Mouse (Mus musculus) G1E (cell line): ENCODE data around the gene Frmd6. TPM values are rescaled to one million over a fixed set of nuclear protein-coding genes. Genes with fewer than 3 reads are reported as not detected.

Source experiments
- ATAC-seq: 2 replicates; pipeline ENCODE4 v1.8.0; 2016; ENCODE audit warnings: mild to moderate bottlenecking; ENCODE audit not compliant: insufficient number of reproducible peaks, poor library complexity, low FRiP score, severe bottlenecking; ENCODE audit errors: extremely low read depth
- DNase-seq: peaks from one replicate; pipeline ENCODE4 v3.0.0; 2012; ENCODE audit warnings: low spot score
- H3K27me3 ChIP-seq: 2 replicates; pipeline ENCODE4 v1.6.1; 2012; ENCODE audit warnings: mild to moderate bottlenecking, low read length, inconsistent platforms; ENCODE audit not compliant: insufficient read depth
- H3K36me3 ChIP-seq: replicated peaks from 2 replicates; pipeline ENCODE3; 2012; ENCODE audit warnings: mild to moderate bottlenecking, inconsistent platforms
- H3K4me1 ChIP-seq: 2 replicates; pipeline ENCODE4 v1.6.1; 2012; ENCODE audit warnings: low read depth, low read length, inconsistent platforms, mixed read lengths; ENCODE audit not compliant: insufficient read depth
- H3K4me3 ChIP-seq: 2 replicates; pipeline ENCODE4 v1.5.1; 2012; ENCODE audit warnings: low read depth, mild to moderate bottlenecking, inconsistent platforms, low read length, moderate library complexity, mixed read lengths
- H3K9me3 ChIP-seq: replicated peaks from 2 replicates; pipeline ENCODE4 v1.6.1; 2012; ENCODE audit warnings: inconsistent platforms
- CTCF ChIP-seq: IDR thresholded peaks from 2 replicates; pipeline ENCODE4 v1.5.1; 2012; ENCODE audit warnings: low read depth, low read length, inconsistent platforms, mixed read lengths
- GATA1 ChIP-seq: IDR thresholded peaks from 2 replicates; pipeline ENCODE4 v1.6.1; 2012; ENCODE audit warnings: borderline replicate concordance, low read length, inconsistent platforms, mixed read lengths
- GATA2 ChIP-seq: IDR thresholded peaks from 2 replicates; pipeline ENCODE4 v1.6.1; 2012; ENCODE audit warnings: low read depth, low read length, inconsistent platforms, borderline replicate concordance
- POLR2AphosphoS5 ChIP-seq: IDR thresholded peaks from 2 replicates; pipeline ENCODE4 v1.6.1; 2012; ENCODE audit warnings: low read depth, low read length, inconsistent platforms; ENCODE audit not compliant: insufficient replicate concordance
- TAL1 ChIP-seq: conservative IDR thresholded peaks from 2 replicates; pipeline ENCODE4 v1.6.1; 2012; ENCODE audit warnings: low read depth, low read length, inconsistent platforms, mixed read lengths
- polyA plus RNA-seq: library from polyadenylated mRNA; stranded (reverse); fragments of >175 nt; gene quantifications from 2 replicates; pipeline ENCODE4 v1.2.3, GENCODE M21; 2012
- total RNA-seq, 2 experiments: library from RNA; stranded (forward) in 1 of 2; stranded (reverse) in 1 of 2; fragments of 200-1000 nt in 1 of 2; fragments of >200 nt in 1 of 2; fragmentation: Nextera tagmentation in 1 of 2; gene quantifications; 2 replicates each; pipeline ENCODE4 v1.2.3; 2014 to 2017

Frmd6 gene
- total and polyA plus RNA-seq, 3 experiments, result 6.0 to 14.8 (median 9.0) TPM

- no peaks in the 10 kb centered on the region for H3K36me3 ChIP-seq
- ATAC-seq (no peak), DNase-seq (no peak)
- no peak overlapping the region for H3K4me3 ChIP-seq
- TF ChIP-seq GATA2 (no peak), GATA1 (no peak), TAL1 (no peak), CTCF (no peak), POLR2AphosphoS5 (no peak)
- H3K9me3 ChIP-seq, result no peaks in the 10 kb centered on the region
- H3K27me3 ChIP-seq, result peaks cover 18% of the 10 kb centered on the region
- no peaks in the 10 kb centered on the region for H3K4me1 ChIP-seq
Observed at GRCm38 (mm10) chr12:70794543-70795388, 30.5 kb upstream of the Frmd6 start.

GRCm38 (mm10) chr12:70795389-70795711, 30.0 kb upstream of the Frmd6 start:
- no peaks in the 10 kb centered on the region for H3K36me3 ChIP-seq
- no peak for ATAC-seq
- TF ChIP-seq GATA2, result no peak
- no peak for TF ChIP-seq TAL1
- TF ChIP-seq CTCF, result no peak
- TF ChIP-seq GATA1, result no peak
- no peak for TF ChIP-seq POLR2AphosphoS5
- H3K9me3 ChIP-seq, result no peaks in the 10 kb centered on the region
- no peak overlapping the region for H3K4me3 ChIP-seq
- no peak for DNase-seq
- peaks cover 22% of the 10 kb centered on the region for H3K27me3 ChIP-seq
- H3K4me1 ChIP-seq, result no peaks in the 10 kb centered on the region

DNA sequence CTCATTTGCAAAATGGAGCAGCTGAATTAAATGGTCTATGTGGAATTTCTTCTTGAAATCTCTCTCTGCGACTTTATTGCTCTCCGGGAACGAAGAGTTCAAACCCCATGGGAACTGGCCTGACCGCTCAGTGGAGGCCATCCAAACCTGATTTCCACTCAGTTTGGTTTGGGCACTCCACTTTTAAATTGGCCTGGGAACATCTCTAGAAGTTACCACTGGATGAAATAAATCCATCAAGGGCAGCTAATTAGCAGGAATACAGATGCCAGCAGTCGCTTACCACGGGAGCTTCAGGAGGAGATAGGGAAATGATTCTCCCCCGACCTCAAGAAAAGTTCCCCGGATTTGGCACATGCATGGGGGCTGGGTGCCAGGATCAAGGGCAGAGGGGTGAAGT, 26.8 kb upstream of the Frmd6 start:
- ATAC-seq, result no peak
- no peak for TF ChIP-seq GATA2
- TF ChIP-seq GATA1, result no peak
- no peak for TF ChIP-seq POLR2AphosphoS5
- no peak for TF ChIP-seq CTCF
- no peak for TF ChIP-seq TAL1
- Histone ChIP-seq H3K4me1 (no peaks in the 10 kb centered on the region), H3K36me3 (no peaks in the 10 kb centered on the region), H3K4me3 (no peak overlapping the region), H3K9me3 (no peaks in the 10 kb centered on the region), H3K27me3 (peaks cover 20% of the 10 kb centered on the region)
- no peak for DNase-seq

GRCm38 (mm10) chr12:70799231-70800002, 25.9 kb upstream of the Frmd6 start:
- Histone ChIP-seq H3K4me3 (no peak overlapping the region), H3K9me3 (no peaks in the 10 kb centered on the region), H3K4me1 (no peaks in the 10 kb centered on the region), H3K27me3 (peaks cover 20% of the 10 kb centered on the region), H3K36me3 (no peaks in the 10 kb centered on the region)
- TF ChIP-seq GATA2 (no peak), TAL1 (no peak), POLR2AphosphoS5 (no peak), GATA1 (no peak), CTCF (no peak)
- DNase-seq, result no peak
- ATAC-seq, result no peak

GRCm38 (mm10) chr12:70800086-70800485, 25.2 kb upstream of the Frmd6 start:
- Histone ChIP-seq H3K4me1 (no peaks in the 10 kb centered on the region), H3K27me3 (peaks cover 18% of the 10 kb centered on the region), H3K36me3 (no peaks in the 10 kb centered on the region), H3K4me3 (no peak overlapping the region), H3K9me3 (no peaks in the 10 kb centered on the region)
- no peak for ATAC-seq
- TF ChIP-seq TAL1 (no peak), GATA2 (no peak), POLR2AphosphoS5 (no peak), CTCF (no peak), GATA1 (no peak)
- no peak for DNase-seq

GRCm38 (mm10) chr12:70801361-70801760, 24.0 kb upstream of the Frmd6 start:
- ATAC-seq (no peak), DNase-seq (no peak)
- peaks cover 23% of the 10 kb centered on the region for H3K27me3 ChIP-seq
- no peaks in the 10 kb centered on the region; the same call in 1 of the 2 replicates for H3K4me1 ChIP-seq
- no peaks in the 10 kb centered on the region for H3K36me3 ChIP-seq
- no peaks in the 10 kb centered on the region for H3K9me3 ChIP-seq
- H3K4me3 ChIP-seq, result no peak overlapping the region
- TF ChIP-seq CTCF (no peak), TAL1 (no peak), POLR2AphosphoS5 (no peak), GATA1 (no peak), GATA2 (no peak)
